Mouse (Mus musculus): Measurements from ENCODE around the gene Spsb1.

Spsb1 gene

GRCm38 (mm10) chr4:149953621-149954481 is 992 bp downstream of the Spsb1 start:
- no peak for DNase-seq (ENCODE audit: low spot score in 2 of 2)

- DNase-seq (ENCODE audit: low spot score in 2 of 2), result no peak
Measured at GRCm38 (mm10) chr4:149952201-149952600, 2.6 kb downstream of the Spsb1 start.

GRCm38 (mm10) chr4:149951201-149951600 is 3.6 kb downstream of the Spsb1 start:
- DNase-seq (ENCODE audit: low spot score in 2 of 2), result no peak

GRCm38 (mm10) chr4:149949691-149950090 is 5.2 kb downstream of the Spsb1 start:
- no peak for DNase-seq (ENCODE audit: low spot score in 2 of 2)

- DNase-seq (ENCODE audit: low spot score in 2 of 2), result no peak
Measured at GRCm38 (mm10) chr4:149948119-149948518, 6.7 kb downstream of the Spsb1 start.

GRCm38 (mm10) chr4:149947396-149947795 is 7.4 kb downstream of the Spsb1 start:
- DNase-seq (ENCODE audit: low spot score in 2 of 2), result no peak

GRCm38 (mm10) chr4:149945194-149945593 is 9.6 kb downstream of the Spsb1 start:
- DNase-seq (ENCODE audit: low spot score in 2 of 2), result no peak

GRCm38 (mm10) chr4:149944214-149944613 is 10.6 kb downstream of the Spsb1 start:
- no peak for DNase-seq (ENCODE audit: low spot score in 2 of 2)

GRCm38 (mm10) chr4:149942831-149943741 is 11.8 kb downstream of the Spsb1 start:
- no peak for DNase-seq (ENCODE audit: low spot score in 2 of 2)

- no peak for DNase-seq (ENCODE audit: low spot score in 2 of 2)
Measured at GRCm38 (mm10) chr4:149941067-149941755, 13.6 kb downstream of the Spsb1 start.

GRCm38 (mm10) chr4:149938701-149939100 is 16.1 kb downstream of the Spsb1 start:
- no peak for DNase-seq (ENCODE audit: low spot score in 2 of 2)

GRCm38 (mm10) chr4:149936921-149937320 is 17.9 kb downstream of the Spsb1 start:
- DNase-seq (ENCODE audit: low spot score in 2 of 2), result no peak

GRCm38 (mm10) chr4:149935470-149935869 is 19.4 kb downstream of the Spsb1 start:
- DNase-seq (ENCODE audit: low spot score in 2 of 2), result no peak

- DNase-seq (ENCODE audit: low spot score in 2 of 2), result no peak
Measured at GRCm38 (mm10) chr4:149933519-149934245, 21.2 kb downstream of the Spsb1 start.

GRCm38 (mm10) chr4:149933025-149933424 is 21.8 kb downstream of the Spsb1 start:
- DNase-seq (ENCODE audit: low spot score in 2 of 2), result no peak

GRCm38 (mm10) chr4:149932108-149932815 is 22.6 kb downstream of the Spsb1 start:
- no peak for DNase-seq (ENCODE audit: low spot score in 2 of 2)

- DNase-seq (ENCODE audit: low spot score in 2 of 2), result no peak
Measured at GRCm38 (mm10) chr4:149930755-149931154, 24.1 kb downstream of the Spsb1 start.

GRCm38 (mm10) chr4:149923014-149923413 is 31.8 kb downstream of the Spsb1 start:
- DNase-seq (ENCODE audit: low spot score in 2 of 2), result no peak

GRCm38 (mm10) chr4:149922121-149922718 is 32.6 kb downstream of the Spsb1 start:
- no peak for DNase-seq (ENCODE audit: low spot score in 2 of 2)

- no peak for DNase-seq (ENCODE audit: low spot score in 2 of 2)
Measured at GRCm38 (mm10) chr4:149920886-149921285, 34.0 kb downstream of the Spsb1 start.

Measured in frontal cortex, postnatal 25 days (tissue).